Mouse (Mus musculus) inflammation-experienced regulatory T-cells, adult 6 months (primary cell): ENCODE measurements around the gene Hmgn1. TPM values are rescaled to one million over a fixed set of nuclear protein-coding genes. Genes with fewer than 3 reads are reported as not detected.

Source experiments
- ATAC-seq: one replicate; pipeline ENCODE4 v1.8.0; 2017
- polyA plus RNA-seq, 3 experiments: library from polyadenylated mRNA; unstranded; fragments of 100-300 nt; shearing (Covaris generic); gene quantifications; one replicate each; pipeline ENCODE4 v1.2.1; 2017

Gene Hmgn1
- 10 to 100 TPM; 57.3 to 89.3 (median 57.4) TPM for polyA plus RNA-seq

- peak; percentile 76 for ATAC-seq
Observed at GRCm38 (mm10) chr16:96127657-96128344, at the start of gene Hmgn1. Gene Hmgn1 (minus strand): TSS chr16:96127729.

- ATAC-seq, result no peak
Observed at GRCm38 (mm10) chr16:96175399-96175798, 47.9 kb upstream of the Hmgn1 start.

- ATAC-seq, result no peak
Observed at GRCm38 (mm10) chr16:96173648-96174047, 46.1 kb upstream of the Hmgn1 start.

GRCm38 (mm10) chr16:96168837-96169236, 41.3 kb upstream of the Hmgn1 start:
- no peak for ATAC-seq

GRCm38 (mm10) chr16:96165723-96166264, 38.3 kb upstream of the Hmgn1 start:
- ATAC-seq, result no peak

GRCm38 (mm10) chr16:96161336-96161735, 33.8 kb upstream of the Hmgn1 start:
- no peak for ATAC-seq

GRCm38 (mm10) chr16:96160927-96161326, 33.4 kb upstream of the Hmgn1 start:
- no peak for ATAC-seq

- ATAC-seq, result no peak
Observed at GRCm38 (mm10) chr16:96159794-96160346, 32.3 kb upstream of the Hmgn1 start.

GRCm38 (mm10) chr16:96159091-96159731, 31.7 kb upstream of the Hmgn1 start:
- peak; percentile 50 for ATAC-seq

GRCm38 (mm10) chr16:96158511-96159080, 31.1 kb upstream of the Hmgn1 start:
- no peak for ATAC-seq

- ATAC-seq, result no peak
Observed at GRCm38 (mm10) chr16:96157171-96157570, 29.6 kb upstream of the Hmgn1 start.

GRCm38 (mm10) chr16:96156019-96156418, 28.5 kb upstream of the Hmgn1 start:
- ATAC-seq, result no peak

GRCm38 (mm10) chr16:96154476-96154875, 26.9 kb upstream of the Hmgn1 start:
- ATAC-seq, result no peak

GRCm38 (mm10) chr16:96151551-96151950, 24.0 kb upstream of the Hmgn1 start:
- ATAC-seq, result peak; percentile 71

GRCm38 (mm10) chr16:96150995-96151394, 23.5 kb upstream of the Hmgn1 start:
- no peak for ATAC-seq

GRCm38 (mm10) chr16:96149311-96149710, 21.8 kb upstream of the Hmgn1 start:
- ATAC-seq, result no peak

- ATAC-seq, result no peak
Observed at GRCm38 (mm10) chr16:96148834-96149233, 21.3 kb upstream of the Hmgn1 start.

- no peak for ATAC-seq
Observed at GRCm38 (mm10) chr16:96145814-96146213, 18.3 kb upstream of the Hmgn1 start.

- peak; percentile 93 for ATAC-seq
Observed at GRCm38 (mm10) chr16:96145110-96145800, 17.7 kb upstream of the Hmgn1 start, which contains the start of gene Wrb. Gene Wrb (plus strand): TSS chr16:96145407.

GRCm38 (mm10) chr16:96144748-96145109, 17.2 kb upstream of the Hmgn1 start:
- peak; percentile 3 for ATAC-seq

GRCm38 (mm10) chr16:96128466-96128865, 937 bp upstream of the Hmgn1 start:
- no peak for ATAC-seq

- ATAC-seq, result peak; percentile 53
Observed at GRCm38 (mm10) chr16:96127288-96127656, 257 bp downstream of the Hmgn1 start.

GRCm38 (mm10) chr16:96126684-96127171, 801 bp downstream of the Hmgn1 start:
- no peak for ATAC-seq
